Mouse (Mus musculus): ENCODE data around the gene Pon1. TPM values are rescaled to one million over a fixed set of nuclear protein-coding genes. Genes with fewer than 3 reads are reported as not detected.

The Pon1 gene
- polyA plus RNA-seq, 1 experiment, result not detected

- Histone ChIP-seq H3K36me3 (ENCODE audit: control insufficient read depth, insufficient read depth, low read length) (no peaks in the 10 kb centered on the region), H3K4me1 (ENCODE audit: control insufficient read depth, insufficient read depth, insufficient read length, low read length) (no peaks in the 10 kb centered on the region), H3K27me3 (ENCODE audit: control insufficient read depth, insufficient read depth, low read length) (no peaks in the 10 kb centered on the region), H3K4me3 (ENCODE audit: low read depth, low read length) (no peak overlapping the region), H3K27ac (ENCODE audit: insufficient read depth, low read depth, low read length) (no peak overlapping the region)
- 87% methylated on average over 9 of the region's 9 CpGs for WGBS
- no peak for TF ChIP-seq CTCF (IDR thresholded peaks at IDR 0.05; ENCODE audit: extremely low read depth, insufficient read length, insufficient replicate concordance, low read depth, low read length)
- no peak for TF ChIP-seq POLR2A (IDR thresholded peaks at IDR 0.05; ENCODE audit: low read depth, low read length)
Measured at GRCm38 (mm10) chr6:5164855-5165254, 28.9 kb downstream of the Pon1 start.

GRCm38 (mm10) chr6:5163507-5164144 is 30.1 kb downstream of the Pon1 start:
- TF ChIP-seq CTCF (IDR thresholded peaks at IDR 0.05; ENCODE audit: extremely low read depth, insufficient read length, insufficient replicate concordance, low read depth, low read length), result no peak
- no peak for TF ChIP-seq POLR2A (IDR thresholded peaks at IDR 0.05; ENCODE audit: low read depth, low read length)
- Histone ChIP-seq H3K27me3 (ENCODE audit: control insufficient read depth, insufficient read depth, low read length) (no peaks in the 10 kb centered on the region), H3K27ac (ENCODE audit: insufficient read depth, low read depth, low read length) (no peak overlapping the region), H3K36me3 (ENCODE audit: control insufficient read depth, insufficient read depth, low read length) (no peaks in the 10 kb centered on the region), H3K4me1 (ENCODE audit: control insufficient read depth, insufficient read depth, insufficient read length, low read length) (no peaks in the 10 kb centered on the region), H3K4me3 (ENCODE audit: low read depth, low read length) (no peak overlapping the region)
- WGBS, result 94% methylated on average over 14 of the region's 14 CpGs

- 74% methylated on average over 6 of the region's 6 CpGs for WGBS
- no peak for TF ChIP-seq POLR2A (IDR thresholded peaks at IDR 0.05; ENCODE audit: low read depth, low read length)
- TF ChIP-seq CTCF (IDR thresholded peaks at IDR 0.05; ENCODE audit: extremely low read depth, insufficient read length, insufficient replicate concordance, low read depth, low read length), result no peak
- Histone ChIP-seq H3K27me3 (ENCODE audit: control insufficient read depth, insufficient read depth, low read length) (no peaks in the 10 kb centered on the region), H3K4me3 (ENCODE audit: low read depth, low read length) (no peak overlapping the region), H3K36me3 (ENCODE audit: control insufficient read depth, insufficient read depth, low read length) (no peaks in the 10 kb centered on the region), H3K27ac (ENCODE audit: insufficient read depth, low read depth, low read length) (no peak overlapping the region), H3K4me1 (ENCODE audit: control insufficient read depth, insufficient read depth, insufficient read length, low read length) (no peaks in the 10 kb centered on the region)
Measured at GRCm38 (mm10) chr6:5162052-5162451, 31.7 kb downstream of the Pon1 start.

GRCm38 (mm10) chr6:5159385-5159791 is 34.4 kb downstream of the Pon1 start:
- 78% methylated on average over 7 of the region's 7 CpGs for WGBS
- H3K36me3 ChIP-seq (ENCODE audit: control insufficient read depth, insufficient read depth, low read length), result no peaks in the 10 kb centered on the region

GRCm38 (mm10) chr6:5156541-5157425 is 37.0 kb downstream of the Pon1 start:
- no peak for TF ChIP-seq POLR2A (IDR thresholded peaks at IDR 0.05; ENCODE audit: low read depth, low read length)
- no peak for TF ChIP-seq CTCF (IDR thresholded peaks at IDR 0.05; ENCODE audit: extremely low read depth, insufficient read length, insufficient replicate concordance, low read depth, low read length)

More at GRCm38 (mm10) chr6:5159385-5159791, 34.4 kb downstream of the Pon1 start:
- no peaks in the 10 kb centered on the region for H3K27me3 ChIP-seq (ENCODE audit: control insufficient read depth, insufficient read depth, low read length)
- TF ChIP-seq CTCF (IDR thresholded peaks at IDR 0.05; ENCODE audit: extremely low read depth, insufficient read length, insufficient replicate concordance, low read depth, low read length), result no peak
- TF ChIP-seq POLR2A (IDR thresholded peaks at IDR 0.05; ENCODE audit: low read depth, low read length), result no peak
- no peaks in the 10 kb centered on the region for H3K4me1 ChIP-seq (ENCODE audit: control insufficient read depth, insufficient read depth, insufficient read length, low read length)
- H3K4me3 ChIP-seq (ENCODE audit: low read depth, low read length), result no peak overlapping the region
- no peak overlapping the region for H3K27ac ChIP-seq (ENCODE audit: insufficient read depth, low read depth, low read length)

GRCm38 (mm10) chr6:5155313-5155927 is 38.3 kb downstream of the Pon1 start:
- no peaks in the 10 kb centered on the region for H3K36me3 ChIP-seq (ENCODE audit: control insufficient read depth, insufficient read depth, low read length)
- TF ChIP-seq POLR2A (IDR thresholded peaks at IDR 0.05; ENCODE audit: low read depth, low read length) (no peak), CTCF (IDR thresholded peaks at IDR 0.05; ENCODE audit: extremely low read depth, insufficient read length, insufficient replicate concordance, low read depth, low read length) (no peak)
- H3K27me3 ChIP-seq (ENCODE audit: control insufficient read depth, insufficient read depth, low read length), result no peaks in the 10 kb centered on the region
- H3K27ac ChIP-seq (ENCODE audit: insufficient read depth, low read depth, low read length), result no peak overlapping the region
- no peak overlapping the region for H3K4me3 ChIP-seq (ENCODE audit: low read depth, low read length)
- 88% methylated on average over 1 of the region's 1 CpGs for WGBS
- H3K4me1 ChIP-seq (ENCODE audit: control insufficient read depth, insufficient read depth, insufficient read length, low read length), result no peaks in the 10 kb centered on the region

More at GRCm38 (mm10) chr6:5156541-5157425, 37.0 kb downstream of the Pon1 start:
- 79% methylated on average over 6 of the region's 6 CpGs for WGBS
- Histone ChIP-seq H3K4me3 (ENCODE audit: low read depth, low read length) (no peak overlapping the region), H3K27me3 (ENCODE audit: control insufficient read depth, insufficient read depth, low read length) (no peaks in the 10 kb centered on the region), H3K36me3 (ENCODE audit: control insufficient read depth, insufficient read depth, low read length) (no peaks in the 10 kb centered on the region), H3K27ac (ENCODE audit: insufficient read depth, low read depth, low read length) (no peak overlapping the region), H3K4me1 (ENCODE audit: control insufficient read depth, insufficient read depth, insufficient read length, low read length) (no peaks in the 10 kb centered on the region)

- H3K4me1 ChIP-seq (ENCODE audit: control insufficient read depth, insufficient read depth, insufficient read length, low read length), result no peaks in the 10 kb centered on the region
- no peaks in the 10 kb centered on the region for H3K36me3 ChIP-seq (ENCODE audit: control insufficient read depth, insufficient read depth, low read length)
- TF ChIP-seq CTCF (IDR thresholded peaks at IDR 0.05; ENCODE audit: extremely low read depth, insufficient read length, insufficient replicate concordance, low read depth, low read length) (no peak), POLR2A (IDR thresholded peaks at IDR 0.05; ENCODE audit: low read depth, low read length) (no peak)
- H3K27ac ChIP-seq (ENCODE audit: insufficient read depth, low read depth, low read length), result no peak overlapping the region
- 84% methylated on average over 6 of the region's 6 CpGs for WGBS
- H3K4me3 ChIP-seq (ENCODE audit: low read depth, low read length), result no peak overlapping the region
- no peaks in the 10 kb centered on the region for H3K27me3 ChIP-seq (ENCODE audit: control insufficient read depth, insufficient read depth, low read length)
Measured at GRCm38 (mm10) chr6:5154786-5155185, 39.0 kb downstream of the Pon1 start.
